Comparison of ENCODE assay signal across 18 mouse cellular contexts in genomic region chr2:69669853-69670252, GRCm38 (mm10). TPM values are rescaled to one million over a fixed set of nuclear protein-coding genes. Genes with fewer than 3 reads are reported as not detected.
DNase-seq lines count a peak whose midpoint lies in the region; ATAC-seq and TF ChIP-seq lines count a peak whose summit lies in the region.
"Had no signal": no experiment of that assay in that cellular context is flagged by ENCODE, and none has a peak within 500 bp of the region (broad histone marks: within the 10 kb centered on the region; RNA-seq: fewer than 3 reads in every experiment).

Gene Klhl41, plus strand, starts transcription at chr2:69670120.

- peak within 1 kb of the TSS; percentile 37 to 45 for H3K4me3 ChIP-seq in heart, embryonic 14.5 days (ENCODE audit: control insufficient read depth in 1 of 2, insufficient read depth in 1 of 2, low read depth in 1 of 2, low read length in 2 of 2)
- no peak within 1 kb of the TSS for H3K4me3 ChIP-seq in limb, embryonic 14.5 days (replicated peaks; ENCODE audit: low read length)
- H3K4me3 ChIP-seq: hindbrain, embryonic 12.5 days; megakaryocyte, embryonic 14.5 days; neural tube, embryonic 15.5 days had no signal

- no peaks in the 10 kb centered on the region for H3K27me3 ChIP-seq in heart, embryonic 14.5 days (ENCODE audit: control insufficient read depth, insufficient read depth, low read length)
- H3K27me3 ChIP-seq in limb, embryonic 14.5 days (ENCODE audit: control insufficient read depth, insufficient read depth, low read length): no peaks in the 10 kb centered on the region
- H3K27me3 ChIP-seq: hindbrain, embryonic 12.5 days; megakaryocyte, embryonic 14.5 days; neural tube, embryonic 15.5 days had no signal

- peak within 1 kb of the TSS; percentile 77 to 94 for H3K27ac ChIP-seq in heart, embryonic 14.5 days (replicated peaks in 1 of 2; ENCODE audit: control insufficient read depth in 1 of 2, insufficient read depth in 1 of 2, low read depth in 2 of 2, low read length in 2 of 2)
- H3K27ac ChIP-seq in limb, embryonic 14.5 days (replicated peaks; ENCODE audit: low read depth, low read length): 0 out of 2 replicates have a peak within 1 kb of the TSS, but pooled peaks have one; percentile 13
- H3K27ac ChIP-seq: hindbrain, embryonic 12.5 days; neural tube, embryonic 15.5 days had no signal

- 41% methylated on average over 9 of the region's 9 CpGs for WGBS in heart, embryonic 14.5 days
- 72% methylated on average over 9 of the region's 9 CpGs for WGBS in limb, embryonic 14.5 days

- peaks cover 8% of the 10 kb centered on the region; the same call in 1 of the 2 replicates for H3K36me3 ChIP-seq in heart, embryonic 14.5 days (ENCODE audit: control insufficient read depth, insufficient read depth, low read length)
- peaks cover 11% of the 10 kb centered on the region; the same call in 1 of the 2 replicates for H3K36me3 ChIP-seq in limb, embryonic 14.5 days (ENCODE audit: control insufficient read depth, insufficient read depth, low read length)

- H3K9me3 ChIP-seq in heart, embryonic 14.5 days (ENCODE audit: control insufficient read depth, low read length): no peaks in the 10 kb centered on the region
- H3K9me3 ChIP-seq in limb, embryonic 14.5 days (ENCODE audit: control insufficient read depth, low read length): no peaks in the 10 kb centered on the region
- H3K9me3 ChIP-seq: hindbrain, embryonic 12.5 days; megakaryocyte, embryonic 14.5 days; neural tube, embryonic 15.5 days had no signal

- TF ChIP-seq POLR2A in limb, embryonic 14.5 days (IDR thresholded peaks at IDR 0.05; ENCODE audit: borderline replicate concordance, extremely low read depth, insufficient read depth, insufficient read length): no peak

- ATAC-seq in heart, embryonic 14.5 days (ENCODE audit: insufficient number of reproducible peaks, insufficient read depth, low FRiP score, low read depth): no peak
- ATAC-seq in limb, embryonic 14.5 days (ENCODE audit: low FRiP score, low read depth): peak; percentile 32; the same call in 1 of the 2 replicates
- ATAC-seq: forebrain, postnatal 0 days had no signal

- peak; percentile 66 for DNase-seq in heart, adult 11 months
- DNase-seq in heart, adult 9 months (ENCODE audit: low spot score in 2 of 2): no peak
- peak; percentile 32 for DNase-seq in gastrocnemius, postnatal 25 days
- peak; percentile 3 for DNase-seq in limb, embryonic 14.5 days (ENCODE audit: low spot score)
- no peak for DNase-seq in kidney, adult 11 months
- DNase-seq in kidney, postnatal 14 days: no peak
- DNase-seq in embryo, embryonic 10 days (ENCODE audit: low spot score): no peak
- DNase-seq: adrenal gland, postnatal 36 days; forebrain, postnatal 0 days; kidney, adult 18-20 months; layer of hippocampus, postnatal 36 days; lung, embryonic 14.5 days had no signal

- H3K4me2 ChIP-seq in heart, embryonic 14.5 days (ENCODE audit: low read length): peak within 1 kb of the TSS; percentile 68
- H3K4me2 ChIP-seq in limb, embryonic 14.5 days (replicated peaks; ENCODE audit: low read depth, low read length, severe bottlenecking): no peak within 1 kb of the TSS
- H3K4me2 ChIP-seq: hindbrain, embryonic 12.5 days; lung, embryonic 14.5 days; neural tube, embryonic 15.5 days had no signal

- peaks cover 4 to 9% of the 10 kb centered on the region in 2 experiments; a peak in 3 of 4 replicates for H3K4me1 ChIP-seq in heart, embryonic 14.5 days (ENCODE audit: control insufficient read depth in 2 of 2, insufficient read depth in 2 of 2, low read length in 2 of 2)
- H3K4me1 ChIP-seq in limb, embryonic 14.5 days (ENCODE audit: control insufficient read depth, insufficient read depth, low read length): no peaks in the 10 kb centered on the region
- H3K4me1 ChIP-seq: hindbrain, embryonic 12.5 days; megakaryocyte, embryonic 14.5 days; neural tube, embryonic 15.5 days had no signal

- H3K9ac ChIP-seq in heart, embryonic 14.5 days (ENCODE audit: low read length): peak within 1 kb of the TSS; percentile 67
- H3K9ac ChIP-seq in limb, embryonic 14.5 days (ENCODE audit: low read depth, low read length, severe bottlenecking): no peak within 1 kb of the TSS
- H3K9ac ChIP-seq: forebrain, postnatal 0 days; hindbrain, embryonic 12.5 days; lung, embryonic 14.5 days; neural tube, embryonic 15.5 days had no signal

RNA-seq across cellular contexts. Expression of gene Klhl41, which starts in this region (rescaled TPM):
- total RNA-seq in gastrocnemius, postnatal 25 days (2021): 100 to 1,000 TPM; 488 to 676 TPM
- 23.2 and 28.0 TPM in 2 replicates for polyA plus RNA-seq in heart, embryonic 14.5 days (2014; fragmentation: Nextera tagmentation; extraction: Ambion mirVana)
- 17.4 and 23.2 TPM in 2 replicates for polyA plus RNA-seq in limb, embryonic 14.5 days (2012; rRNA removed)
- polyA plus RNA-seq in limb, embryonic 14.5 days (2014; fragmentation: Nextera tagmentation; extraction: Ambion mirVana): 13.2 and 16.7 TPM in 2 replicates
- total RNA-seq: common myeloid progenitor, adult 5-6 weeks; monocyte, adult 5-6 weeks had no signal

Comparison
In these comparisons a context has a peak if more than half of its experiments do, and no peak if none do; other contexts are left out.
1. DNase-seq: peak in heart, adult 11 months (single experiment), gastrocnemius, postnatal 25 days (single experiment) and limb, embryonic 14.5 days (single experiment); none in heart, adult 9 months (0 of 2), kidney, adult 11 months (single experiment), kidney, postnatal 14 days (single experiment) and embryo, embryonic 10 days (single experiment).